Mouse (Mus musculus): ENCODE data around the gene Clspn. TPM values are rescaled to one million over a fixed set of nuclear protein-coding genes. Genes with fewer than 3 reads are reported as not detected.

Gene Clspn
- polyA plus RNA-seq, 3 experiments from 2014 or later = 2.4 to 30.1 (median 2.6) TPM

DNA sequence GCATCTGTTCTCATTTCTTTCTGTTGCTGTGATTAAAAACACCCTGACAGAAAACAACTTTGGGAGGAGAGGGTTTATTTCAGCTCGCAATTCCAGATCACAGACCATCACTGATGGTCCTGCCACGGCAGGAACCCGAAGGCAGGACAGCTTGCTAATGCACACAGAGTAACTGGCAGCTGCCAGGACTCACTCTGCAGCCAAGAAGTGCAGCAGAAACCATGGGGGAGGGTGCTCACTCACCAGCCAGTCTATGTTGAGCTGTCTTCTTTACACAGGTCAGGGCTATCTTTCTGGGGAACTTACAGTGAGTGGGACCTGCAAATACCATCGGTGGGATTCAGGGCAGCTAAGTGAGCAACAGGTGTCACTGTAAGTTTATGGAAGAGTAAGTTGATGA lies 80.7 kb downstream of the Clspn start:
- no peak for ATAC-seq

- ATAC-seq = no peak
Observed at GRCm38 (mm10) chr4:126639339-126639738, 82.6 kb downstream of the Clspn start.

- ATAC-seq = no peak
Observed at GRCm38 (mm10) chr4:126641901-126642300, 85.2 kb downstream of the Clspn start.

Other genes starting within 250 kb of the Clspn start
- 10 to 100 TPM; 15.9 to 22.5 (median 22.1) TPM for gene Adprhl2, start 235.2 kb upstream of the Clspn start, polyA plus RNA-seq (2017; shearing (Covaris generic))
- not detected for gene Tekt2, start 231.2 kb upstream of the Clspn start, polyA plus RNA-seq (2017; shearing (Covaris generic))
- gene Ago3, start 127.4 kb upstream of the Clspn start, polyA plus RNA-seq (2017; shearing (Covaris generic)) = 10 to 100 TPM; 18.8 to 24.1 (median 19.1) TPM
- 10 to 100 TPM in 1 of 3 experiments, 1 to 10 TPM in 2; 5.8 to 10.3 (median 9.2) TPM for gene Ago1, start 88.4 kb upstream of the Clspn start, polyA plus RNA-seq (2017; shearing (Covaris generic))
- gene Ago4, start 23.5 kb upstream of the Clspn start, polyA plus RNA-seq (2017; shearing (Covaris generic)) = under 1 TPM in 2 of 3 experiments, not detected in 1; 0.16 to 0.27 TPM
- gene 5730409E04Rik, start 52.9 kb downstream of the Clspn start, polyA plus RNA-seq (2017; shearing (Covaris generic)) = under 1 TPM; 0.51 to 0.66 (median 0.58) TPM
- 100 to 1,000 TPM; 279 to 433 (median 354) TPM for gene Psmb2, start 120.7 kb downstream of the Clspn start, polyA plus RNA-seq (2017; shearing (Covaris generic))
- not detected for gene Tfap2e, start 179.3 kb downstream of the Clspn start, polyA plus RNA-seq (2017; shearing (Covaris generic))
- 10 to 100 TPM in 2 of 3 experiments, 1 to 10 TPM in 1; 9.7 to 12.0 (median 10.1) TPM for gene Ncdn, start 196.5 kb downstream of the Clspn start, polyA plus RNA-seq (2017; shearing (Covaris generic))
- gene AU040320, start 196.6 kb downstream of the Clspn start, polyA plus RNA-seq (2017; shearing (Covaris generic)) = 10 to 100 TPM; 17.0 to 24.0 (median 20.1) TPM

Data from inflammation-experienced regulatory T-cells, adult 6 months (primary cell).